Mouse (Mus musculus) stomach, embryonic 14.5 days (tissue): ENCODE measurements around the gene Urm1. TPM values are rescaled to one million over a fixed set of nuclear protein-coding genes. Genes with fewer than 3 reads are reported as not detected.

Experiments used
- ATAC-seq: fragments of 200-750 bp; cut with Nextera tagmentation; 2 replicates; pipeline ENCODE4 v1.8.0; 2017; ENCODE audit warnings: low read depth, moderate TSS enrichment; ENCODE audit not compliant: insufficient number of reproducible peaks, insufficient read depth, low FRiP score
- H3K27ac ChIP-seq: fragments of 300-500 bp; sonication (generic); 2 replicates; pipeline ENCODE4 v1.5.1; 2014; ENCODE audit warnings: mild to moderate bottlenecking, low read length, moderate library complexity, mixed read lengths
- H3K27me3 ChIP-seq: fragments of 300-500 bp; sonication (generic); 2 replicates; pipeline ENCODE4 v1.6.1; 2014; ENCODE audit warnings: low read length, control low read depth, mixed read lengths; ENCODE audit not compliant: control insufficient read depth, insufficient read depth
- H3K36me3 ChIP-seq: fragments of 300-500 bp; sonication (generic); 2 replicates; pipeline ENCODE4 v1.6.1; 2014; ENCODE audit warnings: mild to moderate bottlenecking, control low read depth, low read length, moderate library complexity, mixed read lengths; ENCODE audit not compliant: control insufficient read depth, insufficient read depth
- H3K4me1 ChIP-seq: fragments of 300-500 bp; sonication (generic); 2 replicates; pipeline ENCODE4 v1.6.1; 2014; ENCODE audit warnings: low read length, control low read depth, mixed read lengths; ENCODE audit not compliant: control insufficient read depth, insufficient read depth
- H3K4me2 ChIP-seq: fragments of 300-500 bp; sonication (generic); replicated peaks from 2 replicates; pipeline ENCODE4 v1.6.1; 2014; ENCODE audit warnings: low read depth, low read length, control low read depth
- H3K4me3 ChIP-seq: fragments of 300-500 bp; sonication (generic); 2 replicates; pipeline ENCODE4 v1.5.1; 2014; ENCODE audit warnings: low read depth, low read length, control low read depth
- H3K9ac ChIP-seq: fragments of 300-500 bp; sonication (generic); replicated peaks from 2 replicates; pipeline ENCODE4 v1.6.1; 2014; ENCODE audit warnings: low read depth, mild to moderate bottlenecking, control low read depth, low read length, moderate library complexity, mixed read lengths
- H3K9me3 ChIP-seq: fragments of 300-500 bp; sonication (generic); 2 replicates; pipeline ENCODE4 v1.6.1; 2016; ENCODE audit warnings: low read depth, low read length, control low read depth; ENCODE audit not compliant: control insufficient read depth
- WGBS: fragments of 180-500 bp; shearing (Covaris S2); extraction: QIAGEN DNeasy Blood & Tissue Kit; methylation state at CpG from one replicate; pipeline ENCODE4 v1.1.7; 2014; 5-methylcytosine and 5-hydroxymethylcytosine counted together
- polyA plus RNA-seq: library from polyadenylated mRNA; unstranded; fragments of >200 nt; fragmentation: Nextera tagmentation; extraction: Ambion mirVana; gene quantifications from 2 replicates; pipeline ENCODE4 v1.2.1, GENCODE M21; 2014

Gene Urm1
- polyA plus RNA-seq, 1 experiment from 2014 or later: 24.6 TPM

- peak within 1 kb of the TSS; percentile 64 for H3K4me3 ChIP-seq
- under 1% methylated on average over 45 of the region's 45 CpGs for WGBS
Measured at GRCm38 (mm10) chr2:29787937-29788681, 31.8 kb upstream of the Urm1 start, which contains the start of gene Trub2. Trub2 (minus strand) TSS chr2:29788502.

GRCm38 (mm10) chr2:29792772-29793487 is 26.9 kb upstream of the Urm1 start:
- 100% methylated on average over 2 of the region's 2 CpGs for WGBS
- H3K36me3 ChIP-seq: peaks cover 22% of the 10 kb centered on the region; the same call in 1 of the 2 replicates
- ATAC-seq: no peak
- H3K27me3 ChIP-seq: no peaks in the 10 kb centered on the region
- H3K4me3 ChIP-seq: no peak overlapping the region
- no peak overlapping the region for H3K4me2 ChIP-seq
- H3K9me3 ChIP-seq: no peaks in the 10 kb centered on the region
- no peak overlapping the region for H3K27ac ChIP-seq
- no peak overlapping the region for H3K9ac ChIP-seq
- H3K4me1 ChIP-seq: peaks cover 6% of the 10 kb centered on the region; the same call in 1 of the 2 replicates

More at GRCm38 (mm10) chr2:29787937-29788681, 31.8 kb upstream of the Urm1 start, which contains the start of gene Trub2:
- Histone ChIP-seq H3K4me2 (peak within 1 kb of the TSS; percentile 78), H3K27ac (peak within 1 kb of the TSS; percentile 56; the same call in 1 of the 2 replicates), H3K9ac (peak within 1 kb of the TSS; percentile 54), H3K36me3 (peaks cover 34% of the 10 kb centered on the region), H3K9me3 (no peaks in the 10 kb centered on the region), H3K27me3 (no peaks in the 10 kb centered on the region), H3K4me1 (peaks cover 11% of the 10 kb centered on the region; the same call in 1 of the 2 replicates)
- ATAC-seq: peak; percentile 89

- peak within 1 kb of the TSS; percentile 49 for H3K27ac ChIP-seq
- H3K4me2 ChIP-seq: peak within 1 kb of the TSS; percentile 89
- peaks cover 14% of the 10 kb centered on the region; the same call in 1 of the 2 replicates for H3K36me3 ChIP-seq
- no peaks in the 10 kb centered on the region for H3K9me3 ChIP-seq
- H3K4me1 ChIP-seq: peaks cover 6% of the 10 kb centered on the region
- H3K4me3 ChIP-seq: peak within 1 kb of the TSS; percentile 91
- ATAC-seq: peak; percentile 96
- peak within 1 kb of the TSS; percentile 87 for H3K9ac ChIP-seq
- no peaks in the 10 kb centered on the region for H3K27me3 ChIP-seq
- WGBS: 5% methylated on average over 25 of the region's 28 CpGs
Measured at GRCm38 (mm10) chr2:29802075-29802826, 17.6 kb upstream of the Urm1 start, which contains the start of gene Slc27a4. Slc27a4 (plus strand) TSS chr2:29802634.

- Histone ChIP-seq H3K27ac (peak overlapping the region; percentile 49), H3K9ac (peak overlapping the region; percentile 87), H3K27me3 (no peaks in the 10 kb centered on the region), H3K4me3 (peak overlapping the region; percentile 91), H3K9me3 (no peaks in the 10 kb centered on the region), H3K36me3 (peaks cover 16% of the 10 kb centered on the region; the same call in 1 of the 2 replicates), H3K4me2 (peak overlapping the region; percentile 89), H3K4me1 (peaks cover 6% of the 10 kb centered on the region)
- under 1% methylated on average over 38 of the region's 39 CpGs for WGBS
- ATAC-seq: no peak
Measured at GRCm38 (mm10) chr2:29802827-29803201, 17.1 kb upstream of the Urm1 start.

GRCm38 (mm10) chr2:29803400-29803831 is 16.5 kb upstream of the Urm1 start:
- H3K36me3 ChIP-seq: peaks cover 20% of the 10 kb centered on the region; the same call in 1 of the 2 replicates
- WGBS: 20% methylated on average over 6 of the region's 6 CpGs
- peak overlapping the region; percentile 89 for H3K4me2 ChIP-seq
- no peaks in the 10 kb centered on the region for H3K27me3 ChIP-seq
- peak overlapping the region; percentile 87 for H3K9ac ChIP-seq
- no peak for ATAC-seq
- no peak overlapping the region for H3K27ac ChIP-seq
- peaks cover 6% of the 10 kb centered on the region for H3K4me1 ChIP-seq
- H3K4me3 ChIP-seq: peak overlapping the region; percentile 91
- H3K9me3 ChIP-seq: no peaks in the 10 kb centered on the region

GRCm38 (mm10) chr2:29815678-29816371 is 4.0 kb upstream of the Urm1 start:
- Histone ChIP-seq H3K27ac (no peak overlapping the region), H3K9ac (no peak overlapping the region), H3K4me1 (no peaks in the 10 kb centered on the region; the same call in 1 of the 2 replicates), H3K4me2 (no peak overlapping the region), H3K36me3 (peaks cover 42% of the 10 kb centered on the region), H3K9me3 (no peaks in the 10 kb centered on the region), H3K27me3 (no peaks in the 10 kb centered on the region), H3K4me3 (no peak overlapping the region)
- 80% methylated on average over 11 of the region's 11 CpGs for WGBS
- no peak for ATAC-seq

GRCm38 (mm10) chr2:29817426-29818232 is 2.2 kb upstream of the Urm1 start:
- Histone ChIP-seq H3K9ac (no peak overlapping the region), H3K36me3 (peaks cover 31% of the 10 kb centered on the region), H3K4me2 (no peak overlapping the region), H3K4me3 (no peak overlapping the region), H3K27ac (no peak overlapping the region; the same call in 1 of the 2 replicates), H3K9me3 (no peaks in the 10 kb centered on the region), H3K27me3 (no peaks in the 10 kb centered on the region), H3K4me1 (no peaks in the 10 kb centered on the region; the same call in 1 of the 2 replicates)
- WGBS: 26% methylated on average over 8 of the region's 8 CpGs
- ATAC-seq: peak; percentile 46
